Mouse (Mus musculus) megakaryocyte, embryonic 14.5 days (primary cell): Measurements from ENCODE around the gene Arhgap15.

Experiments used
- FLI1 ChIP-seq: IDR thresholded peaks from 2 replicates; pipeline ENCODE4 v1.6.1; 2012; ENCODE audit warnings: low read length, inconsistent platforms, mixed read lengths
- GATA1 ChIP-seq: IDR thresholded peaks from 3 replicates; pipeline ENCODE4 v1.6.1; 2012; ENCODE audit warnings: mixed read lengths, low read length, inconsistent platforms, borderline replicate concordance

GRCm38 (mm10) chr2:44334006-44334405 lies 585.4 kb downstream of the Arhgap15 start:
- TF ChIP-seq GATA1 (no peak), FLI1 (no peak)
